Mouse (Mus musculus): ENCODE results near the gene Rps6.

The Rps6 gene

GRCm38 (mm10) chr4:86857113-86858069 is at the start of gene Rps6:
Gene Rps6 (minus strand): TSS chr4:86857412.
- DNase-seq, result peak; percentile 97

DNA sequence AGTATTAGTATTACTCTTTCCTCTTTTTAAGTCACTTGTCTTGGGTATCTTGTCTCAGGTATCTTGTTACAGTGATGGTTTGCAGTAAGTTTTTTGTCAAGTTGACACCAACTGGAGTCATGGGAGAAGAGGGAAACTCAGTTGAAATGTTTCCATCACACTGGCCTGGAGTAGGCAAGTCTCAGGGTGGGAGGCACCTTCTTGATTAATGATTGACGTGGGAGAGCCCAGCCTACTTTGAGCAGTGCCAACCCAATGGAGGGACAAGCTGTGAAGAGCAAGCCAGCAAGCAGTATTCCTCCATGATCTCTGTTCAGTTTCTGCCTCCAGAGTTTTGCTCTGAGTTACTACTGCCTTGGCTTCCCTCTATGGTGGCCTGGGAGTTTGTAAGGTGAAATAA is 48.7 kb upstream of the Rps6 start:
- no peak for DNase-seq

- no peak for DNase-seq
These were observed 47.8 kb upstream of the Rps6 start for GRCm38 (mm10) chr4:86904969-86905368.

GRCm38 (mm10) chr4:86902351-86902750 is 45.1 kb upstream of the Rps6 start:
- DNase-seq, result peak; percentile 63 to 77

GRCm38 (mm10) chr4:86898791-86899474 is 41.7 kb upstream of the Rps6 start:
- DNase-seq, result peak; percentile 63 to 79

GRCm38 (mm10) chr4:86897411-86897810 is 40.2 kb upstream of the Rps6 start:
- peak; percentile 51 to 65 for DNase-seq

DNA sequence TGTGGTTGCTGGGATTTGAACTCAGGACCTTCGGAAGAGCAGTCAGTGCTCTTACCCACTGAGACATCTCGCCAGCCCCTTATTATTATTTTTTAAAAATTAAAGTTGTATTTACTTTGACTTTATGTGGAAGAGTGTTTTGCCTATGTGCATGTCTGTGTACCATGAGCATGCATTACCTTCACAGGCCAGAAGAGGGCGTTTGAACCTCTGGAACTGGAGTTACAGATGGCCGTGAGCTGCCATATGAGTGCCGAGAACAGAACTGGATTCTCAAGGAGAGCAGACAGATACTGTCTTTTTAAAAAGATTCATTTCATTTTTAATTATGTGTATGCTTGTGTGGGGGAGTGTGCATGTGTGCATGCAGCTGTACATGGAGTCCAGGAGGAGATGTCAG is 30.7 kb upstream of the Rps6 start:
- no peak for DNase-seq

GRCm38 (mm10) chr4:86886160-86886878 is 29.1 kb upstream of the Rps6 start:
- peak; percentile 84 to 91 for DNase-seq

- DNase-seq, result no peak
These were observed 28.6 kb upstream of the Rps6 start for GRCm38 (mm10) chr4:86885790-86886159.

DNA sequence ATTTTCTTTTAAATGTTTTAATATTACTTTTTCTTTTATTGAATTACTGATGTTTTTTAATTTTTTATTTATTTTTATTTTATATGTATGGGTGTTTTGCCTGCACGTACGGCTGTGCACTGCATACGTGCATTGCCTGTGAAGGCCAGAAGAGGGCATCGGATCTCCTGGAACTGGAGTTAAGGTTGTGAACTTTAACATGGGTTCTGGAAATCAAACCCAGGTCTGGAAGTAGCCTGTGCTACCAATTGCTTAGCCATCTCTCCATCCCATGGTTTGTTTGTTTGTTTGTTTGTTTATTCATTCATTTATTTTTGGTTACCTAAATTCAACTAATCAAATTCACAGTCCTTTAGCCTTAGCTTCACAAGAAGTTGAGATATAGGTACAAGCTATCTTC is 27.7 kb upstream of the Rps6 start:
- peak; percentile 50 to 61 for DNase-seq

DNA sequence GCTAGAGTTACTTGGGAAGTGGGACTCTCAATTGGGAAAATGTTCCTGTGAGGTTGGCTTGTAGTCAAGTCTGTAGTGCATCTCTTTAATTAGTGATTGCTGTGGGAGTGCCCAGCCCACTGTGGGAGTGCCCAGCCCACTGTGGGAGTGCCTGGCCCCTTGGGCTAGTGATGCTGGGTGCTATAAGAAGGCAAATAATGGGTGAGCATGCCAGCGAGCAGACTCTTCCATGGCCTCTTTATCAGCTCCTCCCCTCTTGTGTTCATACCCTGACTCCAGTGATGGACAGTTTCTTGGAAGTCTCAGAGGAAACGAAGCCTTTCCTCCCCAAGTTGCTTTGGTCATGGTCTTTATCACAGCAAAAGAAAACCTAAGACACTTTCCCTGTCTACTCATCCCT is 25.2 kb upstream of the Rps6 start:
- DNase-seq, result peak in 1 of 2 experiments; percentile 37

DNA sequence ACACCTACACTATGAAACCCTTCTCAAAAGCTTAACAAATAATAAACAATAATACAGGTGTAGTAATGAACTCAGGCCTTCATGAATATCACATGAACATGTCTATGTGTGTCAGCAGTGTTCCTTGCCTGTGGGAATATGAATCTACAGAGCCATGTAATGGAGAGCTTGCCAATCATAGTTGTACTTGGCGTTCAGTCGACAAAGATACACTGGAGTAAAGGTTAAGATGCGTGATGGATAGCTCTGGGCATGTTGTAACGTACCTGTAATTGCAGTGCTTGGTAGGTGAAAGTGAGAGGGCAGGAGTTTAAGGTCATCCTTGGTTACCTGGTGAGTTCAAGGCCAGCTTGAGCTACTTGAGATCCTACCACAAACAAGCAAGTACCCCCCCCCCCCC is 24.0 kb upstream of the Rps6 start:
- no peak for DNase-seq

- no peak for DNase-seq
These were observed 22.3 kb upstream of the Rps6 start for GRCm38 (mm10) chr4:86879477-86879876.

DNA sequence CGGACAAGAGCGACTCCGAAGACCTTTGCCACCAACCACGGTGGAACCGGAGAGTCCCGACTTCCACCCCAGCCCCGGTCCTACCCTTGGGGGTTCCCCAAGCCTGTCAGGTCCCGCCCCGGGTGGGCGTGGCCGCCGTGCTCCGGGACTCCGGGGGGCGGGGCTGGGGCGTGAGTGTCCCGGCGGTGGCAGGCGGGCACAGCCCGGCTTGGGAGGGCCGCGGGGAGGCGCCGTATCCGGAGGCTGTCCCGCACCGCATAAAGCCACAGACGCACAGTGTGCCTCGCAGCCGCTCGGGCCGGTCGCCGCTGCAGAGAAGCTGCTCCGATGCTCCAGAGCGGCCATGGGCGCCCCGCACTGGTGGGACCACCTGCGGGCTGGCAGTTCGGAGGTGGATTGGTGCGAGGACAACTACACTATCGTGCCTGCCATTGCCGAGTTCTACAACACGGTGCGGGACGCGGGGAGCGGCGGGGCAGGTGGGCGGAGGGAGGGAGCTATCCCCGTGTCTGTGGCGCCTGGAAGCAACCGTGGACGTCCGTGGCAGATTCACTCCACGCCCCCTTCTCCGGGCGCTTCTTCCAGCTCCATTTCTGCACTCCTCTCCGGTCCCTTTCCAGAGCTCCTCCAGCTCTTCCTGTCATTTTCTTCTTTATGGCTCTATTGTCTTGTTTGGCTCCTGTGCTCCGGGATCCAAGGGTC is 17.1 kb upstream of the Rps6 start, which contains the start of gene Acer2:
Gene Acer2, plus strand, starts transcription at position 251 of the 702 bp plus-strand sequence.
- DNase-seq, result peak; percentile 95 to 97

DNA sequence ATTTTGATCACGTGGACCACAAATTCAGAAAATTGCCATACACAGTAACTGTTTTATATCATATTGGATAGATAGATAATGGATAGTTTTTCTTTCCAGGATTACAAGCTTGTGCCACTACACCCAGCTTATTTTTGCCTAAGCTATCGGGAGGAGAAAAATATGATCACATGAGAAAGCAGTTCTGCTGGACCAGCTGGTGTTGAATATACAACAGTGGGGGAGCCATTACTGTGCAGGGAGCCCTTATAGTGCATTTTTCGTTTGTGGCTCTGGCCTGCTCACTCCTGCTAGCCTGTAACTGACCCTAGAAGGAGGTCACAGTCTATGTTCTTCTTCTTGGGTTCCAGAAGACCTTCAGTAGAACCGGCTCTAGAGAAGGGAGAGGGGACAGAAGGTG is 15.9 kb upstream of the Rps6 start:
- no peak for DNase-seq

GRCm38 (mm10) chr4:86871988-86872387 is 14.8 kb upstream of the Rps6 start:
- DNase-seq, result no peak

- no peak for DNase-seq
These were observed 6.9 kb upstream of the Rps6 start for GRCm38 (mm10) chr4:86864087-86864486.

- DNase-seq, result no peak
These were observed 843 bp upstream of the Rps6 start for GRCm38 (mm10) chr4:86858070-86858440.

GRCm38 (mm10) chr4:86856304-86857112 is 704 bp downstream of the Rps6 start:
- DNase-seq, result no peak

DNA sequence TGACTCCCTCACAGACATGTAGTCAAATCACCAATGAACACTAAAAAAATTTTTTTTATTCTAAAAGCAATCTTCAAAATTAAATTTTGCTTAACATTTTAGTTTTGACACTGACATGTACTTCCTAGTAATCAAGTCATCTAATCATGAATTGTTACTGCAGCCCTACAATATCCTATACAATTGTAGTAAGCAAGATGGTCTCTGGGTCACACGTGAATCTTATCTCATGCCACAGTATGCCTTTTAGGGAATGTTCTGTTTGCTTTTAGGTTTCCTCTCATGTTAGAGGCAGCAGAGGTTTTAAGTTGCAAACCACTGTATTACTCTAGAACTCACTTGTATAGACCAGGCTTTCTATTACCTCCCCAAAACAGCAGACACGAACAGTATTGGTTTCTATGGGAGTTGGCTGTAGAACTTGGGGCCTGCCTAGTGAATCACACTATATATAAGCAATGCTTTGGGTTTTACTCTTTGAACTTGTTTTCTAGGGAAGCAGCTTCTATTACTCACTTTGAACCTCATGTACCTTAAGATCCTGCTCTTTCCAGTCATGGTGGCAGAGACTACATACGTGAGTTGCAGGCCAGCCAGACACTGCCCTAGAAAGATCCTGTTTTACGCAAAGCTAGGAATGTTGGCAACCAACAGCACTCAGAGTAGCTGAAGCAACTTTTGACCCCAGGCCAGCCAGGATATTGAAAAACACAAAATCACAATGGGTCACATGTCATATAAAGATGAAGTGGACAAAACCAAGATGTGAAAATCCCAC is 4.2 kb downstream of the Rps6 start:
- DNase-seq, result peak in 1 of 2 experiments; percentile 9

GRCm38 (mm10) chr4:86852018-86852417 is 5.2 kb downstream of the Rps6 start:
- no peak for DNase-seq
